Mouse (Mus musculus) lung, embryonic 14.5 days (tissue): ENCODE data around the gene Nr3c2. TPM values are rescaled to one million over a fixed set of nuclear protein-coding genes. Genes with fewer than 3 reads are reported as not detected.

Experiments
- ATAC-seq: fragments of 200-750 bp; cut with Nextera tagmentation; 2 replicates; pipeline ENCODE4 v1.8.0; 2017; ENCODE audit warnings: mild to moderate bottlenecking, moderate TSS enrichment, moderate library complexity; ENCODE audit not compliant: insufficient read depth
- DNase-seq: peaks from one replicate; pipeline ENCODE4 v3.0.0-alpha.2; 2015
- H3K27ac ChIP-seq: fragments of 300-500 bp; sonication (generic); 2 replicates; pipeline ENCODE4 v1.5.1; 2014; ENCODE audit warnings: low read depth, mild to moderate bottlenecking, moderate library complexity
- H3K27me3 ChIP-seq: fragments of 300-500 bp; sonication (generic); 2 replicates; pipeline ENCODE4 v1.6.1; 2014; ENCODE audit warnings: low read length, control low read depth; ENCODE audit not compliant: insufficient read depth
- H3K36me3 ChIP-seq: fragments of 300-500 bp; sonication (generic); 2 replicates; pipeline ENCODE4 v1.6.1; 2014; ENCODE audit warnings: control low read depth; ENCODE audit not compliant: insufficient read depth
- H3K4me1 ChIP-seq: fragments of 300-500 bp; sonication (generic); 2 replicates; pipeline ENCODE4 v1.6.1; 2014; ENCODE audit warnings: antibody characterized with exemption, control low read depth; ENCODE audit not compliant: insufficient read depth
- H3K4me2 ChIP-seq: fragments of 300-500 bp; sonication (generic); 2 replicates; pipeline ENCODE4 v1.6.1; 2014; ENCODE audit warnings: mild to moderate bottlenecking
- H3K4me3 ChIP-seq: fragments of 300-500 bp; sonication (generic); 2 replicates; pipeline ENCODE4 v1.5.1; 2014; ENCODE audit warnings: low read depth, low read length
- H3K9ac ChIP-seq: fragments of 300-500 bp; sonication (generic); 2 replicates; pipeline ENCODE4 v1.6.1; 2014
- H3K9me3 ChIP-seq: fragments of 300-500 bp; sonication (generic); 2 replicates; pipeline ENCODE4 v1.6.1; 2016; ENCODE audit warnings: low read depth, low read length, control low read depth
- CTCF ChIP-seq: IDR thresholded peaks from 2 replicates; pipeline ENCODE4 v1.5.1; 2016; ENCODE audit warnings: antibody characterized with exemption, low read depth
- WGBS: fragments of 180-500 bp; shearing (Covaris S2); extraction: QIAGEN DNeasy Blood & Tissue Kit; methylation state at CpG from one replicate; pipeline ENCODE4 v1.1.7; 2014; 5-methylcytosine and 5-hydroxymethylcytosine counted together
- polyA plus RNA-seq: library from polyadenylated mRNA; unstranded; fragments of >200 nt; fragmentation: Nextera tagmentation; extraction: Ambion mirVana; gene quantifications from 2 replicates; pipeline ENCODE4 v1.2.1, GENCODE M21; 2014

The Nr3c2 gene
- polyA plus RNA-seq, 1 experiment from 2014 or later = 4.1 TPM

DNA sequence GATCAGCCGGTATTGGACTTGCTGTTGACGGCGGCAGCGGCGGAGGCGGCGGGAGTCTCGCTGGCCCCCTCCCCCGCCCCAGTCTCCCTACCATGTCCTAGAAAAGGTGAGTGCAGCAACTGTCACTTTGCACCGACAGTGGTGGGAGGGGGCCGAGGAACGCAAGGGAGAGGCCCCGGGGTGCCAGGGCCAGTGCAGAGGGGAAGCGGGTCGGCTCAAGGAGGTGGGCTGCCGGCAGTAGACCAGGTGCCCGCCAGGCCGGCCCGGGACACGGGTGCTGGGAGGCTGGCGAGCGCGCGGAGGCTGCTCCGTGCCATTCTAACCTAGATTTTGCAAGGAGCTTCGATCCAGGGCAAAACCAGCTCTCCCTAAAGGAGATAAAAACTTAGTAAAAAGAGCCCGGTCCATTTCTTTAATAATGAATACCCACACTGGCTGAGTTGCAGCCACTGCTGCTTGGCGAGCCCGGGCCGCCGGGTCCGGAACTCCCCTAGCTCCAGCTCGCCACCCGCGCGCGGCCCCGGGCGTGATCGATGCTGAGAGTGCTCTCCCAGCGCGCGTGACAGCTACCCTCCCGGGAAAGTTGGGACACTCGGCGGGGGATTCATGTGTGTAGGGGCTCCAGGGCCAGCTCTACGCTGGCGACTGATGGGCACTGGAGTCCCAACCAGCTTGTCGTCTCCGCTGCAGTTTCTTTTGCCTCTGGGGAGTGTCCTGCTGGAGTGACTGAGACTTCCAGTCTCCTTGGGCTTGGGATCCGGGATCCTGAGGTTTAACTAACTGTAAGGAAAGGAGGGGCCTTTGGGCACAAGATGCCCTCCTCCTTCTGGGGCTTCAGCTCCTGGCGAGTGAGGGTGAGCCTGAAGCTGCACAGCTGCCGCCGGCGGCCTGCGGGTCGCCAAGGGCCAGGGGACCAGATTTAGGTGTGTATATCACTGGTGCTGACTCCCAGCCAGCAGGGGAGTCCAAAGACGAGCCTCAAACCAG lies 1.2 kb downstream of the Nr3c2 start:
- no peak for TF ChIP-seq CTCF
- Histone ChIP-seq H3K4me1 (no peaks in the 10 kb centered on the region; the same call in 1 of the 2 replicates), H3K4me3 (peak overlapping the region; percentile 61), H3K36me3 (no peaks in the 10 kb centered on the region), H3K9ac (peak overlapping the region; percentile 43), H3K27me3 (peaks cover 45% of the 10 kb centered on the region), H3K9me3 (no peaks in the 10 kb centered on the region), H3K27ac (no peak overlapping the region), H3K4me2 (peak overlapping the region; percentile 79)
- under 1% methylated on average over 58 of the region's 58 CpGs for WGBS
- ATAC-seq (no peak), DNase-seq (peak; percentile 58)

- peak; percentile 97 for DNase-seq
- H3K9me3 ChIP-seq = no peaks in the 10 kb centered on the region
- peaks cover 45% of the 10 kb centered on the region for H3K27me3 ChIP-seq
These were observed 2.4 kb downstream of the Nr3c2 start for GRCm38 (mm10) chr8:76901430-76902204.

DNA sequence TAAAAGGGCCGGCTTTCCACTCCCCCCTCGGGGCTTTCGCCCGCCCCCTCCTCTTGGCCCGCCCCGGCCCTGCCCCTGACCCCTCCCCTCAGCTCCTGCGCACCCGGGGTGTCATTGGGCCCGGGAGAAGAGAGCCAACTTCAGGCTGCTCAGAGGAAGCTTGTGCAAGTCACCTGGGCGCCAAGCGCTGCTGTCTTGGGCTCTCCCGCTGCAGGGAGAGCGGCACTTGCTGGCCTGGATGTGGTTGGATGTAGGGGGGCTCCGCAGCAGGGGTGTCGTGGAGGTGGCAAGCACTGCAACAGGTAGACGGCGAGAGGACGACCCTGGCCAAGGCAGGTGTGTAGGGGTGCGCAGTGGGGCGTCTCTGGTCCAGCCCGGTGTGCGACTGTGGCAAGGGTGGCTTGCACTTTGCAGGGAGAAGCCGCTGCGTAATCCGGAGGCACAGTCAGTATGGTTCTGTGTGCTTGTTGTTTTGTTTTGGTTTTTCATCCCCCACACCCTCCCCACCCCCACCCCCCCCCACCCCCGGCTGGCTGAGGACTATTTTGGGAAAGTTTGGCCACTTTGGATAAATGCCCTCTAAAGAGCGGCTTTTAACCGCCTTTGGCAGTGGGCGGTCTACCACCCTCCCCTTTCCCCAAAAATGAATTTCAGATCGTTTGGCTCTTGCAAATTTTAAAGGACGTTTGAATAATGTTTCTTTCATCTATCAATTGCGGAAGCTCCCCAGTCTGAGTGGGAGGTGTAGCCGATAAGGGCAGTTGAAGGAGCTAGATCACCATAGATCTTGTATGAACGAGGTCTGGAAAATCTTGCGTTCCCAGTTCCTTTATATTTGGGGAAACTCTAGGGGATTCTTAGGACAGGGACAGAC lies 3.2 kb downstream of the Nr3c2 start:
- Histone ChIP-seq H3K4me2 (peak overlapping the region; percentile 79), H3K4me3 (peak overlapping the region; percentile 61), H3K9me3 (no peaks in the 10 kb centered on the region), H3K27ac (no peak overlapping the region), H3K36me3 (no peaks in the 10 kb centered on the region), H3K4me1 (no peaks in the 10 kb centered on the region; the same call in 1 of the 2 replicates), H3K9ac (peak overlapping the region; percentile 46), H3K27me3 (peaks cover 39% of the 10 kb centered on the region)
- WGBS = under 1% methylated on average over 35 of the region's 35 CpGs
- peak; percentile 9 for DNase-seq
- no peak for TF ChIP-seq CTCF
- ATAC-seq = peak; percentile 44

More at GRCm38 (mm10) chr8:76901430-76902204, 2.4 kb downstream of the Nr3c2 start:
- Histone ChIP-seq H3K4me1 (no peaks in the 10 kb centered on the region; the same call in 1 of the 2 replicates), H3K4me2 (peak overlapping the region; percentile 79), H3K27ac (no peak overlapping the region), H3K9ac (peak overlapping the region; percentile 42; the same call in 1 of the 2 replicates), H3K36me3 (no peaks in the 10 kb centered on the region), H3K4me3 (peak overlapping the region; percentile 61)
- peak; percentile 99 for ATAC-seq
- TF ChIP-seq CTCF = no peak
- under 1% methylated on average over 41 of the region's 41 CpGs for WGBS

DNA sequence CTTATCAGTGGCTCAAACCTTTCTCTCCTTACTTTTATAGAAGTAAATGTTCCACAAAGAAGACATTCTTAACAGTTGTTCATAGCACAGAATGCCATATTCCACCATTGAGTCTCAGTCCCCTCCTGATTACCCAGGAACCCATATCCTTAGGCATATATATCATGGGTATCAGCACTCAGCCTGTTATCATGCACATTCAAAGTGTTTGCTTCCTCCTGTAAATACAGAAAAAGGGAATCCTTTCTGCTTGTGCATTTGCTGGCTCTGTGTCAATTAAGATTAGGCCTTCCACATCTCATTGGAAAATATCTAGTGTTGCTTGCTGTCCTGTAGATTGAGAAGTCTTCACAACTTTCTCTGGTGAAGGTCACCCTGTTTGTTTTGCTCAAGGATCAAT lies 12.0 kb downstream of the Nr3c2 start:
- H3K9me3 ChIP-seq = no peaks in the 10 kb centered on the region
- no peaks in the 10 kb centered on the region for H3K36me3 ChIP-seq
- H3K4me2 ChIP-seq = no peak overlapping the region
- H3K27ac ChIP-seq = no peak overlapping the region
- no peak for TF ChIP-seq CTCF
- no peaks in the 10 kb centered on the region for H3K4me1 ChIP-seq
- no peak for DNase-seq
- no peaks in the 10 kb centered on the region for H3K27me3 ChIP-seq
- no peak overlapping the region for H3K9ac ChIP-seq
- no peak overlapping the region for H3K4me3 ChIP-seq
- no peak for ATAC-seq

DNA sequence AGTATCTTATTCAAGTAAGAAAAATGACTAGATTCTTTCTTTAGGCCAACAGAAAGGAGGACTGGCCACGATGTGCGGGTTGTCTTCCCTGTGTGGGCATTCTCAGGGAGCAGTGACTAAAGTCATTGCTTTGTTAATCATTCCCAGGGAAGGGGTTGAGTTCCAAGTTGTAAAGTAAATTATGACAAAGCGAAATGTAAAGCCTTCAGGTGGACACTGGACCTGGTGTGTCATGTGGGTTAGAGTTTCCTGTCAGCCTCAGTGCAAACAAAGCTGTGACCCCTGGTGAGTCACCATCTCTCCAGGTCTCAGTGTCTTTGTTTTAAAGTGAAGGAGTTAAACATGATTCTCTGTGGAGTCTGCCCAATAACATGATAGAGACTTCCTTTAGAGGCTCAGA lies 13.4 kb downstream of the Nr3c2 start:
- no peak overlapping the region for H3K4me2 ChIP-seq
- no peaks in the 10 kb centered on the region for H3K27me3 ChIP-seq
- ATAC-seq (no peak), DNase-seq (no peak)
- H3K36me3 ChIP-seq = no peaks in the 10 kb centered on the region
- no peak overlapping the region for H3K27ac ChIP-seq
- no peaks in the 10 kb centered on the region for H3K4me1 ChIP-seq
- WGBS = 64% methylated on average over 3 of the region's 3 CpGs
- no peak for TF ChIP-seq CTCF
- H3K9ac ChIP-seq = no peak overlapping the region
- no peaks in the 10 kb centered on the region for H3K9me3 ChIP-seq
- H3K4me3 ChIP-seq = no peak overlapping the region

GRCm38 (mm10) chr8:76913207-76913606 lies 14.0 kb downstream of the Nr3c2 start:
- TF ChIP-seq CTCF = no peak
- ATAC-seq (no peak; the same call in 1 of the 2 replicates), DNase-seq (no peak)
- 58% methylated on average over 4 of the region's 4 CpGs for WGBS
- Histone ChIP-seq H3K9me3 (no peaks in the 10 kb centered on the region), H3K9ac (no peak overlapping the region), H3K36me3 (no peaks in the 10 kb centered on the region), H3K27me3 (no peaks in the 10 kb centered on the region), H3K4me3 (no peak overlapping the region), H3K4me2 (no peak overlapping the region), H3K27ac (no peak overlapping the region), H3K4me1 (no peaks in the 10 kb centered on the region)
